Mouse (Mus musculus): ENCODE measurements at regions not wholly inside any gene's neighbourhood (a gene's known extent, or its start where the extent isn't known, plus 50 kb on each side); places are given as distances from the start of the nearest gene placed in this dataset.
"Not testable (repeated sequence)": the region's sequence is repeated elsewhere in the genome, so short reads cannot be mapped to it uniquely, and the experiment has no call there.

DNA sequence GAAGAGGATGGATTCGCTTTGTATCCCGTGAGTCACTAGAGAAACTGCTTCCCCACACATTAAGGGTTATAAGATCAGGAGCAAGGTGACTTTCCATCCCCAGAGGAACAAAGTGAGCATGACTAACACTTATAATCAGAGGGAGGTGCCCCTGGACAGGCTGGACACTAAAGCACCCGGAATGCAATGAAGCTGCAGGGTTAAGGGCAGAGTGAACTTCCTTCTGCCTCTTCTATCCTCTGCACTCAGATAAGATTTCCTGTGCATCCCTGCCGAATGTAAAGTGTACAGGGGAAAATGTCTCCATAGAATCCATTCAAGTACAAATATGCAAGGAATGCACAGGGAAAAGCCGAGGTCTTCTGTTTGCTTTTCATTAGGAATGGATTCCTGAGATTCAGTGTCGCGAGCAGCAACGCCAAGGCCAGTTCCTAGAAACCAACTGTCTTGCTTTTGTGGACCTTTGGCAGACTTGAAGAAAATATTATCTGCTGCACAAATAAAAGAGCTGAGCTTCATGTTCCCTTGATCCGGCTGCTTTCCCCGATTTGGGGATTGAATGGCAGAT lies 58.5 kb upstream of the Fbxl7 start:
- no peak for ATAC-seq

GRCm38 (mm10) chr15:26958980-26959379 lies 63.6 kb upstream of the Fbxl7 start:
- ATAC-seq, result no peak

- ATAC-seq, result no peak
Measured at GRCm38 (mm10) chr15:26968392-26969025, 73.1 kb upstream of the Fbxl7 start.

DNA sequence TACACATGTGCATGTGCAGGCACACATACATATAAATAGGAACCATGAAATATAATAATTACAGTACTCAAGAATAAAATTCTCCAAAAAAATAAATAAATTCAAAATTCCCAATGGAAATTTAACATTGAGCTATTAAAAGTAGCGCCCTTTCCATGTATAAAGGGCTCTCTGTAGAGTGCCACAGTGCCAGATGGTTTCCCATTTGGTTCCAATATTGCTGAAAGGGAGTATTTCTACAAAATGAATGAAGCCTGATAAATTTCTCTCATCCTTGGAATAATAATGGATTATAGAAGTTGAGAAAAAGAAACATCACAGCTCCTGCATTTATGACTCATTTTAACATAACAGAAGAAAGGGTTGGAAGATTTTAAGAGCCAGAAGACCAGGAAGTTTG lies 75.4 kb upstream of the Fbxl7 start:
- ATAC-seq, result no peak

DNA sequence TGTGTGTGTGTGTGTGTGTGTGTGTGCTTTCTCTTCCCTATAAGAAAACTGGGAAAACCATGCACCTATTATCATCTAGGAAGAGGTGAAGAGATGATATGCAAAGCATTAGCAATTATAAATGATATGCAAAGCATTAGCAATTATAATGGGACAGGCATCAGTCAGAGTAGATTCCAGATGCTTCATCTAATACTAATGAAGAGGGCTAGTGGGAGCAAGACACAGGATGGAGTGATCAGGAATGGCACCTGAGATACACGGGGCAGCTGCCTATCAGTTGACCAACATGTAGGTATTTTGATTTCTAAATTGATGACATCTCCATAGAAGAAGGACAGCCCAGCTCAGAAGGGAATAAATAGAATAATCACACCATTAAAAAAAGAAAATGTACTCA lies 97.7 kb upstream of the Fbxl7 start:
- ATAC-seq, result no peak

DNA sequence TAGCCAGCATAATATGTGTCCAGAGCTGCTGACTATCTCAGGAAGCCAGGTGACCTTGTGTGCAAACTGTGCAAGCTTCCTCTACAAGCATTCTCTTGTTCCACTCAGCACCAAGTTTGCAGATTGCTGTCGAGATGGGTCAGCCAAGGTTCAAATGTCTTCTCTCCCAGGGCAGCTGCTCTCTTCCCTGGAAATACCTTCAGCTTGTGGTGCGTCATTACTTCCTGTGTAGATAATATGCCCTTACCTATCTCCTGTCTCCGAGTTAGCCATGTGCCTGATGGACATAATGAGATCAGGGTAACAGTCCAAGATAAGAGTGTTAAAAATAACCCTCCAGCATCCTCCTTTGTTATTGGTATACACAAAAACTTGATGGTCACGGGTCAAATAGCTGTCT lies 113.7 kb upstream of the Fbxl7 start:
- no peak for ATAC-seq

- ATAC-seq, result no peak
Measured at GRCm38 (mm10) chr15:27013906-27014658, 118.7 kb upstream of the Fbxl7 start.

DNA sequence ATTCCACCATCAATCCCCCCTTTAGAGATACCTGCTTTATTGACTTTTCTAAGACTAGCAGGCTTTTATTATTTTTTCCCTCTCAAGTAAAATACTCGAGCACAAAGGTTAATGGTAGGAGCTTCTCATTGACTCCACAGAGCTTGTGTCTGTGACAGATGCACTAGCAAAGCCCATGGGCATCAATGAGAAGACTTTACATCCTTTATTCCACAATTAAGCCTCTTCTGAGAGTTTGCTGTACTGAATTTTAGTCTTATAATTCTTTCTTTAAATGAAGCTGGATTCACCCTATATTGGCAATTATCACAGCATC lies 119.2 kb upstream of the Fbxl7 start:
- no peak for ATAC-seq

- ATAC-seq, result no peak
Measured at GRCm38 (mm10) chr15:27020471-27020870, 125.1 kb upstream of the Fbxl7 start.

- ATAC-seq, result no peak
Measured at GRCm38 (mm10) chr15:27033261-27033660, 137.9 kb upstream of the Fbxl7 start.

DNA sequence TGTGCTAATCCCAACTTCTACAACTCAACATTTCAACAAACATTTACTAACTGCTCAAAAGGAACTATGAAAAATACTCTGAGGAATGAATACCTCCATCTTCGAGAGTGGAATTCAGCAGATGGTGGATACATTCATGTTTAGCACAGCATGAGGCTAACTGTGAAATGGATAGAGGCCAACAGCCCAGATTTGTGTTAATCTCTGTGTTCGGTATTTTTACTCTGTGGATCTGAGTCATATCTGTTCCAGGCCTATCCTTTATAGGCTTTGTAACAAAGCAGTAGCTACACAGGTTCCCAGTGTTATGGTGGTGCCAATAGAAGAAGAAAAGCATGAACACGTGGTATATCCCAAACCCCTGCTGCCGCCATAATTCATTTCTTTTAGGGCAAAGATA lies 148.4 kb upstream of the Fbxl7 start:
- no peak for ATAC-seq

DNA sequence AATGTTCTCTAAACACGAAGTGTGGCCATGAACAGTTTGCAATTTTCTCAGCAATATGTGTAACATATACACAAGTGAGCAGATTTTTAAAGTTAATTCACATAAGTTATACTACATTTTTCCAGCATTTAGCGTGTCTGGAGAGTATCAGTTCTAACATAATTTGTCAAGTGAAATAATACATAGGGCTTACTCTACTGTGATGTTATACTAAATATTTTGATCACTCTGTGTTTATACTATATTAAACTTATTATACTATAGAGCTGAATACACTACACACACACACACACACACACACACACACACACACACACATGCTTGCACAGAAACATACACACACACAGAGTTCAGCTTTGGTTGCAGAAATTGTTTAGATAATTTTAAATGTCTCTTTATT lies 155.3 kb upstream of the Fbxl7 start:
- no peak for ATAC-seq

- ATAC-seq, result no peak
Measured at GRCm38 (mm10) chr15:27063456-27063855, 168.1 kb upstream of the Fbxl7 start.

GRCm38 (mm10) chr15:27063971-27064370 lies 168.6 kb upstream of the Fbxl7 start:
- ATAC-seq, result no peak

DNA sequence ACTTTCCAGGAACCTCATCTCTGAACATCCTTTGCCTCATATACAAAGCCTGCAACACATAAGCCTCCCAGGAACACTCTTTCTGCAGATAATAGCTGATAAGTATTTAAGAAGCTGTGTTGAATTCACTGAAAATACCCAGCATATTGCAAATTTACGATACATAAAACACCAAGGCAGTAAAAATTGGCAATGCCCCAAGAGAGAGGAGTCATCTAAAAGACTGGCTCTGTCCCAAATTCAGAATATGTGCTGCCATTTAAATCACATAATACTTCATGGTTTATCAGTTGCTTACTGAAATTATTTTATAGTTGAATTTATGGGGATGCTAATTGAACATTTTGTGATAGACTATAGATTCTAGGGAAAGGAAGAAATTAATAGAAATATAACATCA lies 172.3 kb upstream of the Fbxl7 start:
- ATAC-seq, result no peak

DNA sequence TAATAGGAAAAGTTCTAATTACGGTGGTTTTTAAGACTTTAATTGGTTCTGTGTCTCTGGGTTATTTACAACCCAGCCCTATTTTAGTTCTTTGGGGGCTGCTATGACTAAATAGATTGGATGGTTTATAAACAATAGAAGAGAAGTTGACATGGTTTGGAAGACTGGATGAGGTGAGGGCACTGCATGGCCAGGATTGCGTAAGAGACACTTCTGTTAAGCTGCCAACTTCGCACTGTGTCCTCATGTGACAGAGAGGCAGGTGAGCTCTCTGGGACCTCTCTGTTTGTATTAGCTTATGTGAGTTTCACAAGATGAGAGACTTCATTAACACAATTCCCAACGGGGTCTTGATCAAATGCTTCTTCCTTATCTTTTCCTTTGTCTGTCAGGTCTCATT lies 182.5 kb upstream of the Fbxl7 start:
- ATAC-seq, result no peak

DNA sequence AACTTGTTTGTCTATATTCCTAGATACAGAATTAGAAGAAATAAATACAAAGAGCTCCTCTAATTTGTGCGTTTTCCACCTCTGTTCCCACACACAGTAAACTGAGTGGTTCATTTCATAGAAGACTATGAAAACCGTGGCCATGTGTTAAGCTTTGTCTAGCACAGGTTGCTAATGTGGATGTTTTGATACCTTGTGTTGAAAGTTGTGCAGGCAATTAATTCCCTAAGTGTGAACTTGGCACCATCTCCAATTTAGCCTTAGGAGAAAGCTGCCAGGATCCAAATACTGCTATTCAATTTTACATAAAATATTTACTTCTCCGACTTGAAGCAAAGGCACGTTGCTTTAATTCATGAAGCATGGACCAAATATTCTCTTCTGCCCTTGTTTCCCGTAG lies 187.4 kb upstream of the Fbxl7 start:
- no peak for ATAC-seq

DNA sequence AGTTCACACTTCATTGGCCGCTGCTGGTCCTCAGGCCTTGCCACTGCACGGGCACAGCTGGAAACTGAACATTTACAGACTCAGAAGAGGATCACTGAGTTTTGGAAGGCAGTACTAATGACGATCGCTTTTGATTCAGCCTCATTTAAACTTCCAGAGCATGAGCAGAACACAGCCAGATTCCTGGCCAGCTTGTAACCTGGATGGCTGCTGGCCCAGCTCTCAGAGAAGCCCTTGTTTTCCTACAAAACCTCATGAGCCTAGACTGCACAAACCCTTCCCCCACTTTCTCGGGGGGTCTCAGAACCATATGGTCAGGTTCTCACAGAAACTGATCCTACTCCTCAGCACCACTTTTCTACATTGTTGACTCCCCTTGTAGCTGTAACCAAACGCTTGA lies 188.2 kb upstream of the Fbxl7 start:
- no peak for ATAC-seq

DNA sequence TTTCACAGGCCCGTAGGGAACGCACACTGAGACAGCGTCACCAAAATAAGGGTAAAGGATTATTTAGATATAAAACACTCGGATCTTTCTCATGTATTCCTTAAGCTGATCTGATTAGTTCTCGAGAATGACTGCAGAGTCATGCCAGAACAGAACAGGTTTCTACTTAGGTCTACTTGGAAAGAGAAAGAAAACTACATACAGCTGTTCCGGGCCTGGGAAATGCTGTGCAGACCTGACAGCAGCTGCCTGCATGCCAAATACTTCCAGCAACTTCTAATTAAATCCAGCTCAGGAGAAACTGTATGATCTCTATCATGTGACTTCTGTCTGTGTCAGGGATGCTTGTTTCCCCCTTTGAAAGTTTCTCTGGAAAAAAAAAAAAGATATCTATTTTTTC lies 193.8 kb upstream of the Fbxl7 start:
- ATAC-seq, result no peak

DNA sequence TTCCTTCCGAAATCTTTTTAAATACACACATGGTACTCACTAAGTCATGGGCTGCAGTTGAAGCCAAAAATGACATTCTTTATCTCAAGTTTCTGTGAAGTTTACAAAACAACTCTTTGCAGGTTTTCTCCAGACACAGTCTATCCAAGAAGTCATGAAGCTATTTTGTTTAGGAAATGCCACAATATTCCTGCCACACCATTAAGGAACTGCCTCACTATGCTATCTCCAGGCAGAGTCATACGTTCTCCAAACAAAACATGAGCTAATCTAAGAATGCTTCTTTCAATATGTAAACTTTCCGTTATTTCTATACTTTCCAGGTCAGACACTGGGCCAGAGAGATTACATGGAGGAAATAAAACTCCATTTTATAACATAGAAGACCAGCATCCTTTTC lies 198.7 kb upstream of the Fbxl7 start:
- ATAC-seq, result no peak

- ATAC-seq, result no peak
Measured at GRCm38 (mm10) chr15:27095231-27095630, 199.9 kb upstream of the Fbxl7 start.

DNA sequence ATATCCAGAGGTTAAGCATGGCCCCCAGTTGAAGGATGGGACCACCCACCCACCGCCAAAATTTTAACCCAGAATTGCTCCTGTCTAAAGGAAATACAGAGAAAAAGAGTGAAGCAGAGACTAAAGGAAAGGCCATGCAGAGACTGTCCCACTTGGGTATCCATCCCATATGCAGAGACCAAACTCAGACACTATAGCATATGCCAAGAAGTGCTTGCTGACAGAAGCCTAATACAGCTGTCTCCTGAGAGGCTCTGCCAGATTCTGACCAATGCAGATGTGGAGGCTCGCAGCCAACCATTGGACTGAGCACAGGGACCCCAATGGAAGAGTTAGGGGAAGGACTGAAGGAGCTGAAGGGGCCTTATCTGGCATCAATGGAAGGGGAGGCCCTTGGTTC lies 206.2 kb upstream of the Fbxl7 start:
- ATAC-seq, result not testable (repeated sequence)

GRCm38 (mm10) chr15:27109130-27109529 lies 213.8 kb upstream of the Fbxl7 start:
- ATAC-seq, result no peak

DNA sequence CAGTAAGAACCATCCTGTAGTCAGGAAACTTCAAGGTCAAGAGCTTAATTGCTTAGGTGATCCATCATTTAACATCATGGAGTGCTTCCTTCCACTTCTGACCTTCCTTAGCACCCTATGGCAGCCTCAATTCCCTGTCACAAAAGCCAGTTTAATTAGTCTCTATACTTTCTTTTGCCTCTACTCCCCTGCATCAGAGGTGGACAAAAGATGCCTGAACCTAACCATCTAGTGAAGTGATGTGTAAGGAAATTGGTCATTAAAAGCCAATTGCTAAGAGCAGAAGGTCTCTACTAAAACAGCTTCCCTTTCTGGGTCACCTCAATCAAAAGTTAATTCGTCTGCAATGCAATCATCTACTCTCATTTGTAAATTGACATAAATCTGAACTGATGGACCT lies 234.3 kb upstream of the Fbxl7 start:
- ATAC-seq, result no peak

- no peak for ATAC-seq
Measured at GRCm38 (mm10) chr15:27132761-27133160, 237.4 kb upstream of the Fbxl7 start.

All from CD4-positive, CD25-positive, alpha-beta regulatory T cell, adult 4 months (primary cell).